Mouse (Mus musculus) heart, postnatal 0 days (tissue): ENCODE measurements at regions not wholly inside any gene's neighbourhood (a gene's known extent, or its start where the extent isn't known, plus 50 kb on each side); places are given as distances from the start of the nearest gene placed in this dataset.
A peak's percentile ranks its signal among the peaks of the same experiment; 100 is the strongest.

ENCODE experiments used
- CTCF ChIP-seq: IDR thresholded peaks from 2 replicates; pipeline ENCODE4 v1.5.1; 2016; ENCODE audit warnings: antibody characterized with exemption, control low read depth, low read depth
- EP300 ChIP-seq: IDR thresholded peaks from 2 replicates; pipeline ENCODE4 v1.6.1; 2016; ENCODE audit warnings: antibody characterized with exemption, low read depth

- TF ChIP-seq CTCF (peak; percentile 66), EP300 (no peak)
Observed at GRCm38 (mm10) chr10:100170836-100171235, 155.4 kb downstream of the Kitl start.
